In the genomic region with DNA sequence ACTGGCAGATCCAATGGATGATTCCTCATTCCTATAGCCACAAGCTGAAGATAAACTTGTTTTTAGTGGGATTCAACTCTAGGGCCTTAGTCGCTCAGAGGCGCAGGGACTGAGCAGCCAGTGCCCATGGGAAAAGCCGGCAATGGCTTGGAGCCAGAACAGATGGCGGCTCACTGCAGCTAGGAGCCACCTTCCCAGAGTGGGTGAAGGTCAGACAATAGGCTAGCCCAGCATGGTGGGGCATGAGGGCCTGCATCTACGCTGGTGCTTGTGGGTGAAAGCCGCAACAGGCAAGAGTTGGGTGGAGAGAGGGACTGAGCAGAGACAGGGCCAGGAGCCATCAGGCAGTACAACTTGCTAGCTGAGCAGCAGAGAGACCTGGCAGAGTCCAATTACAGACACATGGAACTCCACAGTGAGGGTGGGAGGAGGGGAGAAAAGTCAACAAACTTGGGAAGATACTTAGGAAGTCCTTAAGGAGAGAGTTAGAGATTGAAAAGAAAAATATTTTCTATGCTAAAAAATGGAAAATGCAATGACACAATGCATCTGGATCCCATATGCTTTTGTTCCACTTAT, we compare ENCODE assay signal across 10 mouse cellular contexts. TPM values are rescaled to one million over a fixed set of nuclear protein-coding genes. Genes with fewer than 3 reads are reported as not detected.
A peak's percentile ranks its signal among the peaks of the same experiment; 100 is the strongest.
DNase-seq lines count a peak whose midpoint lies in the region; ATAC-seq lines count a peak whose summit lies in the region.
"Had no signal": no experiment of that assay in that cellular context is flagged by ENCODE, and none has a peak within 500 bp of the region (broad histone marks: within the 10 kb centered on the region; RNA-seq: fewer than 3 reads in every experiment).

No protein-coding gene starts in this region.

- no peak for ATAC-seq in midbrain, embryonic 13.5 days
- no peak for ATAC-seq in embryonic facial prominence, embryonic 12.5 days (ENCODE audit: insufficient number of reproducible peaks, insufficient read depth, low FRiP score, low TSS enrichment)
- 0 out of 2 replicates have a peak, but pooled peaks have one; percentile 31 for ATAC-seq in intestine, embryonic 16.5 days
- ATAC-seq: activated CD4-positive, CD25-positive, alpha-beta regulatory T cell, adult 4 months had no signal

- H3K36me3 ChIP-seq in midbrain, embryonic 10.5 days: no peaks in the 10 kb centered on the region
- H3K36me3 ChIP-seq in midbrain, embryonic 13.5 days: no peaks in the 10 kb centered on the region
- no peaks in the 10 kb centered on the region for H3K36me3 ChIP-seq in embryonic facial prominence, embryonic 12.5 days
- no peaks in the 10 kb centered on the region for H3K36me3 ChIP-seq in intestine, embryonic 16.5 days (ENCODE audit: control insufficient read depth, insufficient read depth, low read length)

- H3K4me2 ChIP-seq in midbrain, embryonic 13.5 days (replicated peaks): no peak overlapping the region
- no peak overlapping the region; the same call in 1 of the 2 replicates for H3K4me2 ChIP-seq in embryonic facial prominence, embryonic 12.5 days (replicated peaks)
- no peak overlapping the region for H3K4me2 ChIP-seq in intestine, embryonic 16.5 days (ENCODE audit: low read depth, low read length)

- no peaks in the 10 kb centered on the region for H3K9me3 ChIP-seq in midbrain, embryonic 10.5 days (replicated peaks)
- no peaks in the 10 kb centered on the region for H3K9me3 ChIP-seq in midbrain, embryonic 13.5 days
- no peaks in the 10 kb centered on the region for H3K9me3 ChIP-seq in embryonic facial prominence, embryonic 12.5 days
- H3K9me3 ChIP-seq in intestine, embryonic 16.5 days (ENCODE audit: control insufficient read depth, low read length): no peaks in the 10 kb centered on the region

- H3K27ac ChIP-seq in midbrain, embryonic 10.5 days (replicated peaks): peak overlapping the region; percentile 23; the same call in 1 of the 2 replicates
- H3K27ac ChIP-seq in midbrain, embryonic 13.5 days: no peak overlapping the region
- H3K27ac ChIP-seq in embryonic facial prominence, embryonic 12.5 days: peak overlapping the region; percentile 63; the same call in 1 of the 2 replicates
- 0 out of 2 replicates have a peak overlapping the region, but pooled peaks have one; percentile 33 for H3K27ac ChIP-seq in intestine, embryonic 16.5 days (ENCODE audit: low read length)

- peak; percentile 21 for DNase-seq in adrenal gland, adult 2 months
- no peak for DNase-seq in adrenal gland, postnatal 4 days (ENCODE audit: low spot score in 2 of 2)
- DNase-seq in midbrain, embryonic 10.5 days (ENCODE audit: low spot score): no peak
- no peak for DNase-seq in right cerebral cortex, postnatal 4 days
- no peak for DNase-seq in thymus, postnatal 4 days

- H3K4me1 ChIP-seq in midbrain, embryonic 10.5 days: peaks cover 4% of the 10 kb centered on the region; the same call in 1 of the 2 replicates
- no peaks in the 10 kb centered on the region for H3K4me1 ChIP-seq in midbrain, embryonic 13.5 days (replicated peaks)
- 0 out of 2 replicates have a peak, but pooled peaks cover 5% of the 10 kb centered on the region for H3K4me1 ChIP-seq in embryonic facial prominence, embryonic 12.5 days
- H3K4me1 ChIP-seq in intestine, embryonic 16.5 days (ENCODE audit: control insufficient read depth, insufficient read depth, low read length): peaks cover 3% of the 10 kb centered on the region; the same call in 1 of the 2 replicates

- H3K9ac ChIP-seq in midbrain, embryonic 13.5 days (replicated peaks): no peak overlapping the region
- no peak overlapping the region for H3K9ac ChIP-seq in embryonic facial prominence, embryonic 12.5 days
- peak overlapping the region; percentile 19; the same call in 1 of the 2 replicates for H3K9ac ChIP-seq in intestine, embryonic 16.5 days (ENCODE audit: low read depth, low read length)

- no peak overlapping the region for H3K4me3 ChIP-seq in midbrain, embryonic 10.5 days
- H3K4me3 ChIP-seq in midbrain, embryonic 13.5 days (replicated peaks): no peak overlapping the region
- H3K4me3 ChIP-seq in embryonic facial prominence, embryonic 12.5 days: no peak overlapping the region
- H3K4me3 ChIP-seq in intestine, embryonic 16.5 days (ENCODE audit: low read length): no peak overlapping the region

- WGBS in midbrain, embryonic 10.5 days: 57% methylated on average over 6 of the region's 6 CpGs
- WGBS in midbrain, embryonic 13.5 days: 62% methylated on average over 6 of the region's 6 CpGs
- 63% methylated on average over 6 of the region's 6 CpGs for WGBS in embryonic facial prominence, embryonic 12.5 days
- WGBS in intestine, embryonic 16.5 days: 67% methylated on average over 6 of the region's 6 CpGs

- no peaks in the 10 kb centered on the region for H3K27me3 ChIP-seq in midbrain, embryonic 10.5 days (ENCODE audit: low read depth, poor library complexity, severe bottlenecking)
- no peaks in the 10 kb centered on the region for H3K27me3 ChIP-seq in midbrain, embryonic 13.5 days
- no peaks in the 10 kb centered on the region for H3K27me3 ChIP-seq in embryonic facial prominence, embryonic 12.5 days
- H3K27me3 ChIP-seq in intestine, embryonic 16.5 days (replicated peaks; ENCODE audit: control insufficient read depth, insufficient read depth, low read length): no peaks in the 10 kb centered on the region

RNA-seq across cellular contexts. Expression of a gene that starts 21.5 kb away (rescaled TPM):
- total RNA-seq in adrenal gland, adult 2 months (2021): 1 to 10 TPM in 1 of 2 experiments, under 1 TPM in 1; 0.32 to 3.8 TPM
- polyA plus RNA-seq in adrenal gland, adult 2 months (2012; rRNA removed): 0.24 and 0.98 TPM in 2 replicates
- total RNA-seq in adrenal gland, postnatal 4 days (2021): under 1 TPM; 0.25 to 0.34 TPM
- polyA plus RNA-seq in midbrain, embryonic 10.5 days (2016; fragmentation: Nextera tagmentation; extraction: Ambion mirVana): 0.05 TPM in 1 of 2 replicates, not detected in the other
- not detected in 2 replicates for polyA plus RNA-seq in midbrain, embryonic 13.5 days (2015; fragmentation: Nextera tagmentation; extraction: Ambion mirVana)
- polyA plus RNA-seq in embryonic facial prominence, embryonic 12.5 days (2016; fragmentation: Nextera tagmentation; extraction: Ambion mirVana): 0.22 TPM in 1 of 2 replicates, not detected in the other
- polyA plus RNA-seq in intestine, embryonic 16.5 days (2015; fragmentation: Nextera tagmentation; extraction: Ambion mirVana): 0.09 and 0.15 TPM in 2 replicates
- total RNA-seq: megakaryocyte, adult 5-6 weeks had no signal
- polyA plus RNA-seq: activated CD4-positive, CD25-positive, alpha-beta regulatory T cell, adult 4 months had no signal

RNA-seq across cellular contexts. Expression of a gene that starts 31.1 kb away (rescaled TPM):
- total RNA-seq in adrenal gland, adult 2 months (2021): 10 to 100 TPM; 23.0 to 26.4 TPM
- 82.2 and 91.8 TPM in 2 replicates for polyA plus RNA-seq in adrenal gland, adult 2 months (2012; rRNA removed)
- total RNA-seq in adrenal gland, postnatal 4 days (2021): 10 to 100 TPM; 35.2 to 36.3 TPM
- polyA plus RNA-seq in midbrain, embryonic 10.5 days (2016; fragmentation: Nextera tagmentation; extraction: Ambion mirVana): 16.4 and 18.3 TPM in 2 replicates
- polyA plus RNA-seq in midbrain, embryonic 13.5 days (2015; fragmentation: Nextera tagmentation; extraction: Ambion mirVana): 6.6 and 6.7 TPM in 2 replicates
- 35.2 and 35.7 TPM in 2 replicates for polyA plus RNA-seq in embryonic facial prominence, embryonic 12.5 days (2016; fragmentation: Nextera tagmentation; extraction: Ambion mirVana)
- polyA plus RNA-seq in intestine, embryonic 16.5 days (2015; fragmentation: Nextera tagmentation; extraction: Ambion mirVana): 34.4 and 36.0 TPM in 2 replicates

RNA-seq across cellular contexts. Expression of a gene that starts 51.6 kb away (rescaled TPM):
- 100 to 1,000 TPM; 265 to 443 TPM for total RNA-seq in adrenal gland, adult 2 months (2021)
- polyA plus RNA-seq in adrenal gland, adult 2 months (2012; rRNA removed): 70.2 and 70.8 TPM in 2 replicates
- total RNA-seq in adrenal gland, postnatal 4 days (2021): 100 to 1,000 TPM; 170 to 225 TPM
- polyA plus RNA-seq in midbrain, embryonic 10.5 days (2016; fragmentation: Nextera tagmentation; extraction: Ambion mirVana): 200 and 214 TPM in 2 replicates
- polyA plus RNA-seq in midbrain, embryonic 13.5 days (2015; fragmentation: Nextera tagmentation; extraction: Ambion mirVana): 222 and 228 TPM in 2 replicates
- 156 and 162 TPM in 2 replicates for polyA plus RNA-seq in embryonic facial prominence, embryonic 12.5 days (2016; fragmentation: Nextera tagmentation; extraction: Ambion mirVana)
- polyA plus RNA-seq in intestine, embryonic 16.5 days (2015; fragmentation: Nextera tagmentation; extraction: Ambion mirVana): 372 and 434 TPM in 2 replicates
